Mouse (Mus musculus): ENCODE results near the gene Was. TPM values are rescaled to one million over a fixed set of nuclear protein-coding genes. Genes with fewer than 3 reads are reported as not detected.

Gene Was
- polyA plus RNA-seq (2015; fragmentation: Nextera tagmentation; extraction: Ambion mirVana), result 0.90 and 1.2 TPM in 2 replicates

DNA sequence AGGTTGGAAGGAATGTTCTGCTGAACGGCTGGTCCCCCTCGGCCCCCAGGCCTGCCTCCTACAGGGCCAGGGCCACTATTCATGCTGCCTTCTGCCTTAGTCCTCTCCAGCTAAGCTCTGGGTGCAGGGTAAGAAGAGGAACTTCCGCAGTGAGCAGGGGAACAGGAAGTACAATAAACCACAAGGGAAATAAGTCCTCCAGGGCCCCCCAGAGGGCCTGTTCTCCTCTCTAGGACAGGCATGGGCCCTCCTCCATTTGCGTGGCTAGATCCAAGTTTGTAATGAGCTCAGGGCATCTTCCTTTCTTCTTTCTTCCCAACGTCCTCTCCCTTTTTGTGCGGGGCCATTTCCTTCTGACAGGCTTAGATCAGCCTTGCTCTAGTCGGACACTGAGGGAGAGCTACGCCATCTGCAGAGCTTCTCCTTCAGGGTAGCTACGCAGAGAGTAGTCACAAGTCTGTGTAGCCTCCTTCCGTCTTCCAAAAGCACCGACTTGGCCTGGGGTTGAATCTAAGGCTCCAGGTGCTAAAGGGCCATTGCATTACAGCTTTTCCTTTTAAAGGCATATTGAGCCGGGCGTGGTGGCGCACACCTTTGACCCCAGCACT is at the start of gene Was:
Was (minus strand) TSS at position 153 of the 608 bp plus-strand sequence.
- no peak for ATAC-seq
- H3K4me3 ChIP-seq (ENCODE audit: low read depth, low read length), result no peak within 1 kb of the TSS
- no peaks in the 10 kb centered on the region for H3K27me3 ChIP-seq (replicated peaks; ENCODE audit: insufficient read depth, low read length)
- 80% methylated on average over 14 of the region's 14 CpGs for WGBS
- no peak within 1 kb of the TSS for H3K9ac ChIP-seq (replicated peaks; ENCODE audit: low read depth)
- peak; percentile 8 for DNase-seq (ENCODE audit: low spot score)
- H3K4me1 ChIP-seq (ENCODE audit: insufficient read depth, low read depth, low read length), result no peaks in the 10 kb centered on the region
- no peaks in the 10 kb centered on the region for H3K36me3 ChIP-seq (ENCODE audit: insufficient read depth, low read length)
- no peaks in the 10 kb centered on the region for H3K9me3 ChIP-seq (ENCODE audit: low read length)
- H3K27ac ChIP-seq (ENCODE audit: low read length), result no peak within 1 kb of the TSS
- TF ChIP-seq CTCF (IDR thresholded peaks at IDR 0.05) (no peak), EP300 (IDR thresholded peaks at IDR 0.05) (no peak)
- H3K4me2 ChIP-seq (replicated peaks; ENCODE audit: low read depth, low read length), result no peak within 1 kb of the TSS

- H3K4me1 ChIP-seq (ENCODE audit: insufficient read depth, low read depth, low read length), result no peaks in the 10 kb centered on the region
- 29% methylated on average over 1 of the region's 1 CpGs for WGBS
These were observed 49.2 kb upstream of the Was start for GRCm38 (mm10) chrX:8139480-8139879.

GRCm38 (mm10) chrX:8135886-8136285 is 45.6 kb upstream of the Was start:
- Histone ChIP-seq H3K4me3 (ENCODE audit: low read depth, low read length) (no peak overlapping the region), H3K27me3 (replicated peaks; ENCODE audit: insufficient read depth, low read length) (no peaks in the 10 kb centered on the region), H3K27ac (ENCODE audit: low read length) (no peak overlapping the region), H3K4me2 (replicated peaks; ENCODE audit: low read depth, low read length) (no peak overlapping the region), H3K4me1 (ENCODE audit: insufficient read depth, low read depth, low read length) (no peaks in the 10 kb centered on the region), H3K9ac (replicated peaks; ENCODE audit: low read depth) (no peak overlapping the region), H3K36me3 (ENCODE audit: insufficient read depth, low read length) (no peaks in the 10 kb centered on the region), H3K9me3 (ENCODE audit: low read length) (no peaks in the 10 kb centered on the region)
- DNase-seq (ENCODE audit: low spot score) (no peak), ATAC-seq (no peak)
- TF ChIP-seq EP300 (IDR thresholded peaks at IDR 0.05), result no peak
- TF ChIP-seq CTCF (IDR thresholded peaks at IDR 0.05), result no peak
- 23% methylated on average over 2 of the region's 2 CpGs for WGBS

More at GRCm38 (mm10) chrX:8139480-8139879, 49.2 kb upstream of the Was start:
- no peak overlapping the region for H3K4me2 ChIP-seq (replicated peaks; ENCODE audit: low read depth, low read length)
- H3K4me3 ChIP-seq (ENCODE audit: low read depth, low read length), result no peak overlapping the region
- no peaks in the 10 kb centered on the region for H3K9me3 ChIP-seq (ENCODE audit: low read length)
- H3K36me3 ChIP-seq (ENCODE audit: insufficient read depth, low read length), result no peaks in the 10 kb centered on the region
- H3K27ac ChIP-seq (ENCODE audit: low read length), result no peak overlapping the region
- no peaks in the 10 kb centered on the region for H3K27me3 ChIP-seq (replicated peaks; ENCODE audit: insufficient read depth, low read length)
- DNase-seq (ENCODE audit: low spot score) (no peak), ATAC-seq (no peak)
- TF ChIP-seq EP300 (IDR thresholded peaks at IDR 0.05) (no peak), CTCF (IDR thresholded peaks at IDR 0.05) (0 out of 2 replicates have a peak, but pooled peaks have one; percentile 15)
- no peak overlapping the region for H3K9ac ChIP-seq (replicated peaks; ENCODE audit: low read depth)

- Histone ChIP-seq H3K4me2 (replicated peaks; ENCODE audit: low read depth, low read length) (peak within 1 kb of the TSS; percentile 51), H3K9me3 (ENCODE audit: low read length) (no peaks in the 10 kb centered on the region), H3K36me3 (ENCODE audit: insufficient read depth, low read length) (no peaks in the 10 kb centered on the region), H3K27me3 (replicated peaks; ENCODE audit: insufficient read depth, low read length) (no peaks in the 10 kb centered on the region), H3K9ac (replicated peaks; ENCODE audit: low read depth) (peak within 1 kb of the TSS; percentile 52; the same call in 1 of the 2 replicates), H3K27ac (ENCODE audit: low read length) (peak within 1 kb of the TSS; percentile 95), H3K4me3 (ENCODE audit: low read depth, low read length) (peak within 1 kb of the TSS; percentile 46), H3K4me1 (ENCODE audit: insufficient read depth, low read depth, low read length) (no peaks in the 10 kb centered on the region)
- 12% methylated on average over 39 of the region's 40 CpGs for WGBS
- DNase-seq (ENCODE audit: low spot score) (peak; percentile 94), ATAC-seq (peak; percentile 96)
- TF ChIP-seq CTCF (IDR thresholded peaks at IDR 0.05), result peak; percentile 25; the same call in 1 of the 2 replicates
- TF ChIP-seq EP300 (IDR thresholded peaks at IDR 0.05), result no peak
These were observed 42.0 kb upstream of the Was start, which contains the start of gene Wdr13 for GRCm38 (mm10) chrX:8132017-8132976. Gene Wdr13 (minus strand): TSS chrX:8132892.

GRCm38 (mm10) chrX:8131393-8131792 is 41.1 kb upstream of the Was start:
- no peak for ATAC-seq
- H3K9ac ChIP-seq (replicated peaks; ENCODE audit: low read depth), result no peak overlapping the region

DNA sequence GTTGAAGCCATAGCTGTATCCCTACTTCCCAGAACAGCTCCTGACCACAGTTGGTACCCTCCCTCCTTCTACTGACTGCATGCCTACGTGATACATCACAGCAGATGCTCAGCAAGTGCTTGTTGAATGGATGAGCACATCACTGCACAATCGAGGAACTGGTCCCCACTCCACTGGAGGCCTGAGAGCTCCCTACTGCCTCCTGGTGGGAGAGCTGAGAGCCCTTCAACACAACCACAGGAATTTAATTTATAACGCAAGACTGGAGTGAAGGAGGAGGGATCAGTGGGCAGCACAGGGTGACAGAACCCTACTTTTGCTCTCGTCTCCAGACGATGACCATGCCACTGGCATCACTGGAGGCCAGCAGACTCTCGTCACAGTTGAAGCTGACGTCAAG is 34.9 kb upstream of the Was start:
- Histone ChIP-seq H3K4me2 (replicated peaks; ENCODE audit: low read depth, low read length) (no peak overlapping the region), H3K27me3 (replicated peaks; ENCODE audit: insufficient read depth, low read length) (no peaks in the 10 kb centered on the region), H3K27ac (ENCODE audit: low read length) (no peak overlapping the region), H3K9me3 (ENCODE audit: low read length) (no peaks in the 10 kb centered on the region), H3K9ac (replicated peaks; ENCODE audit: low read depth) (no peak overlapping the region), H3K36me3 (ENCODE audit: insufficient read depth, low read length) (no peaks in the 10 kb centered on the region), H3K4me1 (ENCODE audit: insufficient read depth, low read depth, low read length) (no peaks in the 10 kb centered on the region), H3K4me3 (ENCODE audit: low read depth, low read length) (no peak overlapping the region)
- DNase-seq (ENCODE audit: low spot score), result peak; percentile 9
- TF ChIP-seq EP300 (IDR thresholded peaks at IDR 0.05) (no peak), CTCF (IDR thresholded peaks at IDR 0.05) (peak; percentile 51)
- ATAC-seq, result no peak
- 68% methylated on average over 7 of the region's 7 CpGs for WGBS

More at GRCm38 (mm10) chrX:8131393-8131792, 41.1 kb upstream of the Was start:
- Histone ChIP-seq H3K9me3 (ENCODE audit: low read length) (no peaks in the 10 kb centered on the region), H3K4me2 (replicated peaks; ENCODE audit: low read depth, low read length) (peak overlapping the region; percentile 51), H3K4me3 (ENCODE audit: low read depth, low read length) (peak overlapping the region; percentile 46; the same call in 1 of the 2 replicates), H3K36me3 (ENCODE audit: insufficient read depth, low read length) (no peaks in the 10 kb centered on the region), H3K27ac (ENCODE audit: low read length) (no peak overlapping the region; the same call in 1 of the 2 replicates), H3K4me1 (ENCODE audit: insufficient read depth, low read depth, low read length) (no peaks in the 10 kb centered on the region), H3K27me3 (replicated peaks; ENCODE audit: insufficient read depth, low read length) (no peaks in the 10 kb centered on the region)
- 92% methylated on average over 17 of the region's 17 CpGs for WGBS
- TF ChIP-seq CTCF (IDR thresholded peaks at IDR 0.05) (no peak), EP300 (IDR thresholded peaks at IDR 0.05) (no peak)
- no peak for DNase-seq (ENCODE audit: low spot score)

All from lung, postnatal 0 days (tissue).